Mouse (Mus musculus) adrenal gland, postnatal 10 days (tissue): ENCODE results near the gene Ntf5. TPM values are rescaled to one million over a fixed set of nuclear protein-coding genes. Genes with fewer than 3 reads are reported as not detected.
"Not testable (repeated sequence)": the region's sequence is repeated elsewhere in the genome, so short reads cannot be mapped to it uniquely, and the experiment has no call there.

ENCODE experiments used
- DNase-seq: peaks from one replicate; pipeline ENCODE4 v3.0.0; 2021; ENCODE audit warnings: mixed read lengths
- microRNA-seq: library from miRNA; unstranded; fragments of <30 nt; microRNA quantifications from one replicate; pipeline ENCODE4 v1.2.0, GENCODE M21; 2021
- total RNA-seq, 2 experiments: library from RNA; stranded (reverse); gene quantifications; 2 replicates each; pipeline ENCODE4 v1.2.3; 2021

The Ntf5 gene
- total RNA-seq, 2 experiments from 2014 or later = 0.12 to 0.33 TPM

GRCm38 (mm10) chr7:45462325-45462724 lies 48.8 kb downstream of the Ntf5 start:
- DNase-seq = no peak

DNA sequence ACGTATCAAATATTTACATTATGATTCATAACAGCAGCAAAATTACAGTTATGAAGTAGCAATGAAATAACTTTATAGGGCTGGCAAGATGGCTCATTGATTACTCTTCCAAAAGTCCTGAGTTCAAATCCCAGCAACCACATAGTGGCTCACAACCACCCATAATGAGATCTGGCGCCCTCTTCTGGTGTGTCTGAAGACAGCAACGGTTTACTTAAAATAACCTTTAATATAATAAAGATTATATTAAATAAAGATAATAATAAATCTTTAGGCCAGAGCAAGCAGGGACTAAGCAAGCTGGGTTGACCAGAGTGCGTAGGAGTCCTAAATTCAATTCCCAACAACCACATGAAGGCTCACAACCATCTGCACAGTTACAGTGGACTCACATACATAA lies 49.4 kb downstream of the Ntf5 start:
- DNase-seq = not testable (repeated sequence)

- no peak for DNase-seq
Measured at GRCm38 (mm10) chr7:45463987-45464778, 50.7 kb downstream of the Ntf5 start.

- no peak for DNase-seq
Measured at GRCm38 (mm10) chr7:45465112-45465511, 51.6 kb downstream of the Ntf5 start.

GRCm38 (mm10) chr7:45465549-45465948 lies 52.1 kb downstream of the Ntf5 start:
- DNase-seq = no peak

DNA sequence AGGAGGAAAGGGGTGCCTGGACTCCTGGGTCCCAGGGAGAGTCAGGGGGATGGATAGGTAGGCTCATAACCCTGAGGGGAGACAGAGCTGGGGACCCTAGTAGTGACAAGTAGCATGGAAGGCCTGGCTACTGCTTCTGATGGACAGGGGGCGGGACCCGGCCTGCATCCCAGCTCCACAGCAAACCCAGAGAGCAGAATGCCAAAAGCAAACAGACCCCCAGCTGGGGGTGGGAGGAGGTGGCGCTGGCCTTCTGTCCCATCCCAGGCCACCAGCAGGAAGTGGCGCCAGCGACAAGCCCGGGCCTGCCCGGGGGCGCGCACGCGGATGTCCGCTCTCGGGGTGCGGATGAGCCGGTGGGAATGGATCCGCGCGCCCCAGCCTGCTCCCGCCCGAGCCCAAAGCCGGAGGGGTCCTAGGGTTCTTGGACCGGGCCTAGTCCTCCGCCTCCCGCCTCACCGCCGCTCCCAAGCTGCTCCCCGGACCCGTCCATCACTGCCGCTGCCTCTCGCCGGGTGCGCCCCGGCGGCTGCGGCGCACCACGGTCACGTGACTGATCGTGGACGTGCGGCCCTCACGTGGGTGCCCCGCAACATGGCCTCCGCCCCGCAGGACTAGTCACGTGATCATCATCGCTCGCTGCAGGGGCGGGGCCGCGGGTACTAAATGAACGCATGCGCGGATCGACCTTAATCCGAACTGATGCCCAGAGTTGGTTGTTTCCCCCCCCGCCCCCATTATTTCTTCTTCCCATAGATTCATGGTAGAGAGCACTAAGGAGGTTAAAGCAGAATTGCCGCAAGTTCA lies 53.0 kb downstream of the Ntf5 start, which contains the start of gene Bax:
Gene Bax, minus strand, starts transcription at position 616 of the 807 bp plus-strand sequence.
- DNase-seq = peak; percentile 96

Small RNA genes within 50 kb of the gene (microRNA-seq; reads per million reads assigned to microRNA genes)
- 2.3 reads per million for gene Gm22133

Other genes starting within 250 kb of the Ntf5 start
- under 1 TPM; 0.18 to 0.42 TPM for gene Slc17a7, start 249.7 kb upstream of the Ntf5 start, total RNA-seq
- gene Gfy, start 234.1 kb upstream of the Ntf5 start, total RNA-seq = not detected
- not detected for gene Pth2, start 232.7 kb upstream of the Ntf5 start, total RNA-seq
- under 1 TPM in 1 of 2 experiments, not detected in 1; 0.36 TPM for gene Ccdc155, start 208.8 kb upstream of the Ntf5 start, total RNA-seq
- under 1 TPM in 1 of 2 experiments, not detected in 1; 0.30 TPM for gene Dkkl1, start 201.5 kb upstream of the Ntf5 start, total RNA-seq
- 10 to 100 TPM; 21.0 to 24.0 TPM for gene Tead2, start 197.9 kb upstream of the Ntf5 start, total RNA-seq
- gene Cd37, start 174.6 kb upstream of the Ntf5 start, total RNA-seq = 10 to 100 TPM; 13.9 to 17.6 TPM
- gene Slc6a16, start 172.6 kb upstream of the Ntf5 start, total RNA-seq = under 1 TPM in 1 of 2 experiments, not detected in 1; 0.12 TPM
- under 1 TPM in 1 of 2 experiments, not detected in 1; 0.42 TPM for gene Slc6a21, start 136.2 kb upstream of the Ntf5 start, total RNA-seq
- 10 to 100 TPM; 15.9 to 26.8 TPM for gene Trpm4, start 79.9 kb upstream of the Ntf5 start, total RNA-seq
- 10 to 100 TPM; 10.7 to 47.8 TPM for gene Hrc, start 78.4 kb upstream of the Ntf5 start, total RNA-seq
- gene Ppfia3, start 46.7 kb upstream of the Ntf5 start, total RNA-seq = 1 to 10 TPM; 1.9 to 3.0 TPM
- 1 to 10 TPM in 1 of 2 experiments, under 1 TPM in 1; 0.90 to 2.9 TPM for gene Lin7b, start 43.1 kb upstream of the Ntf5 start, total RNA-seq
- gene Snrnp70, start 18.0 kb upstream of the Ntf5 start, total RNA-seq = 100 to 1,000 TPM; 208 to 341 TPM
- gene Kcna7, start 8.0 kb upstream of the Ntf5 start, total RNA-seq = 1 to 10 TPM in 1 of 2 experiments, under 1 TPM in 1; 0.75 to 2.6 TPM
- gene Lhb, start 7.1 kb downstream of the Ntf5 start, total RNA-seq = not detected
- gene Gys1, start 21.1 kb downstream of the Ntf5 start, total RNA-seq = 10 to 100 TPM; 66.7 to 92.5 TPM
- 10 to 100 TPM; 50.2 to 58.9 TPM for gene Ruvbl2, start 24.4 kb downstream of the Ntf5 start, total RNA-seq
- 100 to 1,000 TPM; 527 to 606 TPM for gene Ftl1, start 46.2 kb downstream of the Ntf5 start, total RNA-seq
- gene Bax, start 53.2 kb downstream of the Ntf5 start, total RNA-seq = 10 to 100 TPM; 52.7 to 53.6 TPM
- under 1 TPM; 0.64 to 0.69 TPM for gene Tulp2, start 68.2 kb downstream of the Ntf5 start, total RNA-seq
- gene Gm45808, start 73.1 kb downstream of the Ntf5 start, total RNA-seq = 10 to 100 TPM; 26.0 to 27.9 TPM
- gene Dhdh, start 75.1 kb downstream of the Ntf5 start, total RNA-seq = 10 to 100 TPM; 42.4 to 47.3 TPM
- 100 to 1,000 TPM; 175 to 201 TPM for gene Nucb1, start 96.7 kb downstream of the Ntf5 start, total RNA-seq
- gene Ppp1r15a, start 112.6 kb downstream of the Ntf5 start, total RNA-seq = 10 to 100 TPM; 28.0 to 48.2 TPM
- gene Plekha4, start 112.6 kb downstream of the Ntf5 start, total RNA-seq = 1 to 10 TPM; 5.4 to 9.2 TPM
- 1 to 10 TPM in 1 of 2 experiments, under 1 TPM in 1; 0.93 to 1.4 TPM for gene Hsd17b14, start 141.2 kb downstream of the Ntf5 start, total RNA-seq
- 100 to 1,000 TPM; 114 to 118 TPM for gene Bcat2, start 156.5 kb downstream of the Ntf5 start, total RNA-seq
- 10 to 100 TPM in 1 of 2 experiments, 1 to 10 TPM in 1; 1.3 to 21.9 TPM for gene Fgf21, start 201.8 kb downstream of the Ntf5 start, total RNA-seq
- under 1 TPM in 1 of 2 experiments, not detected in 1; 0.21 TPM for gene Fut1, start 203.6 kb downstream of the Ntf5 start, total RNA-seq
- under 1 TPM; 0.39 to 0.73 TPM for gene Izumo1, start 208.1 kb downstream of the Ntf5 start, total RNA-seq
- gene Rasip1, start 213.8 kb downstream of the Ntf5 start, total RNA-seq = 10 to 100 TPM; 35.6 to 37.9 TPM
- gene Mamstr, start 226.3 kb downstream of the Ntf5 start, total RNA-seq = 10 to 100 TPM in 1 of 2 experiments, 1 to 10 TPM in 1; 8.3 to 13.2 TPM